Mouse (Mus musculus) Patski (cell line): ENCODE measurements around the gene Cdk5r2. TPM values are rescaled to one million over a fixed set of nuclear protein-coding genes. Genes with fewer than 3 reads are reported as not detected.

ENCODE experiments used
- ATAC-seq: fragments of 100-300 bp; one replicate; pipeline ENCODE4 v1.8.0; 2021
- CTCF ChIA-PET: fragments of 350-600 bp; sonication (Branson Sonifier 250); formaldehyde crosslinking; loops from one replicate; lab custom pipeline; 2022; ENCODE audit warnings: inconsistent platforms; lab: Charles Lee
- POLR2A ChIA-PET: fragments of 350-600 bp; sonication (Branson Sonifier 250); formaldehyde crosslinking; loops from one replicate; lab custom pipeline; 2022; ENCODE audit warnings: antibody characterized with exemption, inconsistent platforms; lab: Charles Lee
- DNase-seq: peaks from one replicate; pipeline ENCODE4 v3.0.0-alpha.2; 2011; ENCODE audit warnings: low read depth, low spot score
- H3K27me3 ChIP-seq: fragments of 371-371 bp; one replicate; pipeline ENCODE4 v1.5.1; 2021
- CTCF ChIP-seq: fragments of 100-300 bp; IDR thresholded peaks from one replicate; pipeline ENCODE4 v1.5.1; 2021
- in situ Hi-C: fragments of 300-500 bp; cut with MboI; formaldehyde crosslinking; loops from 3 replicates; pipeline ENCODE4 v1.11.1; 2018; ENCODE audit warnings: low pct_unique_long_range_greater_than_20kb, mixed read lengths
- polyA plus RNA-seq: library from polyadenylated mRNA; unstranded; gene quantifications from one replicate; pipeline ENCODE4 v1.2.3, GENCODE M21; 2021

Gene Cdk5r2
- polyA plus RNA-seq, 1 experiment from 2014 or later = not detected

- ATAC-seq = no peak
- in situ Hi-C loops = no loop called here
- H3K27me3 ChIP-seq = peaks cover 42% of the 10 kb centered on the region
Observed at GRCm38 (mm10) chr1:74861783-74862182, 7.0 kb downstream of the Cdk5r2 start.

GRCm38 (mm10) chr1:74872218-74872617 is 17.5 kb downstream of the Cdk5r2 start:
- CTCF ChIA-PET = no interaction called here
- no peak for ATAC-seq

More at GRCm38 (mm10) chr1:74861783-74862182, 7.0 kb downstream of the Cdk5r2 start:
- TF ChIP-seq CTCF = no peak
- ChIA-PET POLR2A (no interaction called here), CTCF (no interaction called here)
- DNase-seq = no peak

DNA sequence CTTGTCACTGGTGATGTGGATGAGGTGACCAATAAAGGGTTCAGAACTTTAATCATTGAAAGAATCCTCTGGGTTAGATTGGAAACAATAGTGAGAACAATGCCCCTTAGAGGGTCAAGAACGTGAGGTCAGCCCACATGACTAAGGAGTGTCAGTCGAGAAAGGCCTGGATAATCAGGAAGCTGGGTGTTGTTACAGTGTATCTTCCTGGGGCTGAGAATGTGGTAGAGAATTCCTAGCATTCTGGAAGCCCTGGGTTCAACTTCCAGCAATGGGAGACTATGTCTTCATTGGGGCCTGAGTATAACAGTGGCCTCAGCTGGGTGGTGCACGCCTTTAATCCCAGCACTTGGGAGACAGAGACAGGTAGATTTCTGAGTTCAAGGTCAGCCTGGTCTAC is 22.5 kb downstream of the Cdk5r2 start:
- peaks cover 49% of the 10 kb centered on the region for H3K27me3 ChIP-seq
- ATAC-seq (no peak), DNase-seq (no peak)
- no peak for TF ChIP-seq CTCF
- ChIA-PET CTCF (interaction anchor here (1.1 kb wide), 1 partner anchor 175 kb away, joined by 3 read pairs; no protein-coding TSS in a partner anchor), POLR2A (no interaction called here)
- in situ Hi-C loops = no loop called here

More at GRCm38 (mm10) chr1:74872218-74872617, 17.5 kb downstream of the Cdk5r2 start:
- in situ Hi-C loops = no loop called here
- peaks cover 62% of the 10 kb centered on the region for H3K27me3 ChIP-seq
- TF ChIP-seq CTCF = no peak
- POLR2A ChIA-PET = no interaction called here
- no peak for DNase-seq

GRCm38 (mm10) chr1:74880785-74881360 is 26.1 kb downstream of the Cdk5r2 start:
- ATAC-seq (peak; percentile 42), DNase-seq (no peak)
- CTCF ChIA-PET = interaction anchor here (1.9 kb wide), 1 partner anchor 13 kb away, joined by 5 read pairs; no protein-coding TSS in a partner anchor
- TF ChIP-seq CTCF = no peak
- POLR2A ChIA-PET = no interaction called here
- peaks cover 67% of the 10 kb centered on the region for H3K27me3 ChIP-seq
- in situ Hi-C loops = no loop called here

DNA sequence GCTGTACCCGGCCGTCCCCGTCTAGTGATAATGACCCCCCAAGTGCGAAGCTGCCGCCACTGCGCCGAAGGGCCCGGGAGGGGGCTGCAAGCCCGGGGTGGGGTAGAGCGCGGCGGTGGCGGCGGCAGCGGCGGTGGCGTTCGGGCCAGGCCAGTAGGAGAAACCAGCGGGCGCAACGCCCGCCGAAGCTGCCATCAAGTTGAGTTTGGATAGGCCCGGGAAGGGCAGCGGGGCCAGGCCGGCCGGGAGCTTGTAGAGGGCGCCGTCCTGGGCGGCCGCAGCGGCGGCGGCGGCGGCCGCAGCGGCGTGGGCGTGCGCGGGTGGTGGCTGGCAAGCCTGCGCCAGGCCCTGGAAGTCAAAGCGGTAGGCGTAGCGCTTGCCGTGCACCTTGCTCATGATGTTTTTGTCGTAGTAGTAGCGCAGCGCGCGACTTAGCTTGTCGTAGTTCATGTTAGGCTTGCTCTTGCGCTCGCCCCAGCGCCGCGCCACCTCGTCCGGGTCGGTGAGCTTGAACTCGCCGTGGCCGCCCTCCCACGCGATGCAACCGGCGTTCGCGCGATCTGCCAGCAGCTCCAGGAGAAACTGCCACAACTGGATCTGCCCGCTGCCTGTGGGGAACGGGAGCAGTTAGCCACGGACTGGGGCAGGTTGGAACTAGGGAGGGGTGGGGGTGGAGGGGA is 27.5 kb downstream of the Cdk5r2 start:
- DNase-seq = no peak
- CTCF ChIA-PET = interaction anchor here (1.9 kb wide), 1 partner anchor 12 kb away, joined by 5 read pairs; no protein-coding TSS in a partner anchor
- peaks cover 72% of the 10 kb centered on the region for H3K27me3 ChIP-seq
- no peak for TF ChIP-seq CTCF
- in situ Hi-C loops = no loop called here
- POLR2A ChIA-PET = interaction anchor here (0.7 kb wide), 2 partner anchors 12 to 170 kb away, joined by 3 to 8 read pairs; no protein-coding TSS in a partner anchor
- no peak for ATAC-seq

DNA sequence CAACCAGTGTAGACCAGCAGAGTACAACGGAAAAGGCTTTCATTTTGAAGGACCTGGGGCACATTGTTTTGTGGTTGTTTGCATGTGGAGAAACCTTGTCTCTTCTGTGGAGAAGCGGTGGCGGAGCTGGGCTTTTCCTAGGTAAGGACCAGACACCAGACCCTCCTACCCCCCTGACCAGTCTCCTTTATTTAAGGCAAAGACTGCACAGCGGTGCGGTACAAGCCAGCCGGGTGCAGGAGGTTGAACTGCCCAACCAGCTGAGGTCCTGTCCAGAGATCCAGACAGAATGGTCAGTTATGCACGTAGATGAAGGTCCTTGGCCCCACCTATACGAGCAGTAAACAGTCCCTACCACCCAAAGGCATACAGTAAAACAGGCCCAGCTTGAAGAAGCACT is 28.1 kb downstream of the Cdk5r2 start:
- ChIA-PET CTCF (no interaction called here), POLR2A (no interaction called here)
- TF ChIP-seq CTCF = no peak
- H3K27me3 ChIP-seq = peaks cover 72% of the 10 kb centered on the region
- ATAC-seq (no peak), DNase-seq (no peak)
- in situ Hi-C loops = no loop called here

GRCm38 (mm10) chr1:74883441-74883840 is 28.7 kb downstream of the Cdk5r2 start:
- ATAC-seq (no peak), DNase-seq (no peak)
- TF ChIP-seq CTCF = no peak
- ChIA-PET CTCF (no interaction called here), POLR2A (interaction anchor here (0.5 kb wide), 1 partner anchor 12 kb away, joined by 4 read pairs; no protein-coding TSS in a partner anchor)
- peaks cover 77% of the 10 kb centered on the region for H3K27me3 ChIP-seq
- in situ Hi-C loops = no loop called here

DNA sequence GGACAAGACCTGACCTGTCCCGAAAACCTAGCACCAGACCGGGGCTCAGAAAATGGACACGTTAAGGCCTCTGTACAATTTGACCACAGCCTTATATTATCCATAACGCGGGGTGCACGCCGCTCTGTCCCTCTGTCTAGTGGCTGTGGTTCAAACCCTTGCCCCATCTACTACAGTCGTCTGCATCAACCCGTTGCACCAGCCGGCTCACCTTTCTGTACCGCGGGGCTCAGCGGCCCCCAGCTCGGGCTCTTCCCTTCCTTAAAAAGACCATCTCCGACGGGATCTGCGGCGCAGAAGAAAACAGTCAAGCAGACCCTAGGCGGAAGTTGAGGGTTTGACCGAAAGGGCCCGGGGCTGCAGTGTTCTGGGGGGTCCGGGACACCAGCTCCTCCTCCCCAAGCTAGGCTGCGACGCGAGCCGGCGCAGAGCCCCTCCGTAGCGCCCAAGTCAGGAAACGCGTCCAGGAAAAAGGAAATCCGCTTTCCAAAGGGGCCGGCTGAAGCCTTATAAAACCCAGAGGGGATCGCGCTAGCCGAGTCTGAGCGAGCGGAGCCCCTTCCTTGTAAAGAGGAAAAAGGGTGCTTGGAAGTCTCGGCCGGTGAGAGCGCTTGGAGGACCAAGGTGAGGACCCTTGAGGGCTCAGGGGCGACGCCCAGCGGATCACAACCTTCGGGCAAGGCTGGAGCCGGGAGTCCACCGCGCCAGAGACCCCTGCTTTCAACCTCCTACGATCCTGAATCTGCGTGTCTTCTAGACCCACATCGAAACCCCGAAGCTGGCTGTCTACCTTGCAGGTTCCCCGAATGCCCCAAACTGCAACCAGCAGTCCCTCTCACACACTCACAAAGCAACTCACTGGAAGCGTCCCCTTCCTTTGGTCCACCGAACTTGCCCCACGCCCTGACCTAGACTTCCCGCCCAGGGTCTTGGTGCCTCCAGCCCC is 29.7 kb downstream of the Cdk5r2 start:
- in situ Hi-C loops = no loop called here
- CTCF ChIA-PET = no interaction called here
- ATAC-seq (no peak), DNase-seq (no peak)
- TF ChIP-seq CTCF = no peak
- peaks cover 71% of the 10 kb centered on the region for H3K27me3 ChIP-seq
- POLR2A ChIA-PET = interaction anchor here (0.5 kb wide), 1 partner anchor 11 kb away, joined by 4 read pairs; no protein-coding TSS in a partner anchor

DNA sequence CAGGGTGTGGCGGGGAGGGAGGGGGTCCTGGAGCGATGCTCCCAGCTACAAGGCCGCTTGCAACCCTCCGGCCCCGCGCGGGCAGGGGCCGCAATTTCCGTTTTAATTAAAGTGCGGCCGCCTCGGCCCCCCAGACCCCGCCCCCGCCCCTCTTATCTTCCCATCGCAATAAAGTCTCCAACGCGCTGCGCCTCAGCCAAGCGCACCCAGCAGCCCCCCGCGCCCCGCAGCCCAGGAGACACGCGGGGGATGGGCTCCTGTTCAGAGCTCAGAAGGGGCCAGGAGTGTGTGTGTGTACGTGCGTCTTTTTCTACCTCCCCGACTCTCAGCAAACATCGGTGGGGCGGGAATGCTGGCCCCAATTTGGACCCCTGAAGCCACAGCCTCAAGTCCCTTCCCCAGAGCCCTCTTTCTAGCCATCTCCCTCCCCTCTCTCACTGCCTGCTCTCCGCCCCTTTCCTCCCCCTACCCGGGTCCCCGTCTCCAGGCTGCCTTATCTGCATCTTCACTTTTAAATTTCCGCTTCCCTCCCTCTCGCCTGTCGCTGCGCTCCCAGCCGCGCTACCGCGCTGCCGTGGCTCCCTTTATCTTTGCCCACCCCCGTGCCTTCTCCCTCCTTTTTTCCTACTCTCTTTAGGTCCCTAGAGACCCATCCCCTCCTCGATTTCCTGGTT is 30.8 kb downstream of the Cdk5r2 start, which contains the start of gene Fev:
Gene Fev, minus strand, starts transcription at position 51 of the 674 bp plus-strand sequence.
- ChIA-PET POLR2A (no interaction called here), CTCF (no interaction called here)
- peaks cover 72% of the 10 kb centered on the region for H3K27me3 ChIP-seq
- no peak for DNase-seq
- no peak for TF ChIP-seq CTCF
- ATAC-seq = no peak
- in situ Hi-C loops = no loop called here

DNA sequence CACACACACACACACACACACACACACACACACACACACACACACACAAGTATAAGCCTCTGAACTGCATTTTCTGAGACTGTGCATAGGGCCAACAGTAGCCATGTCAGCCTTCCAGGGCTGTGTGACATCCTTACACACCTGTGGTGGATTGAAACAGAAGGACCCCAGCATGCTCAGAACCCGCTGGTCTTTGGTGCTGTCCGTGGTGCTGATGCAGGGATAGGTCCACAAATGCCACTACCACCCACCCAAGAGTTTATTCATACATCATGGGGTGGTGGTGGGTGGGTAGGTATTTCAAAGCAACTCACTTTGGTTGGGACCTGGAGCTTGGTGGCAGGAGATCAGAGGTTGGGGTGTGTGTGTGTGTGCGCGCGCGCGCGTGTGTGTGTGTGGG is 36.8 kb downstream of the Cdk5r2 start:
- ATAC-seq (no peak), DNase-seq (no peak)
- in situ Hi-C loops = no loop called here
- TF ChIP-seq CTCF = no peak
- POLR2A ChIA-PET = no interaction called here
- CTCF ChIA-PET = no interaction called here
- H3K27me3 ChIP-seq = peaks cover 52% of the 10 kb centered on the region
